Mouse (Mus musculus): ENCODE data around the gene Lrmda.

GRCm38 (mm10) chr14:23084797-23085196, 1065.3 kb downstream of the Lrmda start:
- TF ChIP-seq POLR2A (IDR thresholded peaks at IDR 0.05; ENCODE audit: control insufficient read depth in 1 of 2, insufficient read depth in 1 of 2, low read depth in 1 of 2, low read length in 2 of 2, poor library complexity in 1 of 2) (no peak), MAX (IDR thresholded peaks at IDR 0.05; ENCODE audit: low read length) (no peak)
